Mouse (Mus musculus) heart, adult 2 months (tissue): ENCODE results near the gene Kmt2c. TPM values are rescaled to one million over a fixed set of nuclear protein-coding genes. Genes with fewer than 3 reads are reported as not detected.

Experiments
- DNase-seq, 2 experiments: peaks; one replicate each; pipeline ENCODE4 v3.0.0; 2021
- H3K27ac ChIP-seq: fragments of 200-600 bp; 2 replicates; pipeline ENCODE4 v1.8.1; 2022
- H3K27me3 ChIP-seq: fragments of 200-500 bp; 2 replicates; pipeline ENCODE4 v1.6.1; 2012; ENCODE audit warnings: mild to moderate bottlenecking, low read length, inconsistent platforms, mixed read lengths; ENCODE audit not compliant: control insufficient read depth, insufficient read depth
- H3K36me3 ChIP-seq: fragments of 200-500 bp; 2 replicates; pipeline ENCODE4 v1.6.1; 2012; ENCODE audit warnings: low read length, inconsistent platforms; ENCODE audit not compliant: control insufficient read depth, insufficient read depth
- H3K4me1 ChIP-seq: fragments of 200-500 bp; 2 replicates; pipeline ENCODE4 v1.6.1; 2011; ENCODE audit warnings: low read length; ENCODE audit not compliant: control insufficient read depth, insufficient read depth
- H3K4me3 ChIP-seq: fragments of 200-600 bp; 2 replicates; pipeline ENCODE4 v1.8.1; 2022
- H3K79me2 ChIP-seq: fragments of 200-500 bp; replicated peaks from 2 replicates; pipeline ENCODE4 v1.6.1; 2012; ENCODE audit warnings: mild to moderate bottlenecking, inconsistent platforms, low read length, moderate library complexity, mixed read lengths; ENCODE audit not compliant: control insufficient read depth, insufficient read depth
- H3K9ac ChIP-seq: fragments of 200-500 bp; 2 replicates; pipeline ENCODE4 v1.6.1; 2012; ENCODE audit warnings: low read depth, mild to moderate bottlenecking, control low read depth, inconsistent platforms, low read length, mixed read lengths
- CTCF ChIP-seq: fragments of 200-600 bp; IDR thresholded peaks from 2 replicates; pipeline ENCODE4 v1.8.1; 2022; ENCODE audit warnings: antibody characterized with exemption, mild to moderate bottlenecking, moderate library complexity
- EP300 ChIP-seq: fragments of 200-500 bp; IDR thresholded peaks from 2 replicates; pipeline ENCODE4 v1.6.1; 2011; ENCODE audit warnings: low read depth, low read length, control low read depth; ENCODE audit not compliant: insufficient read depth
- POLR2A ChIP-seq: fragments of 200-500 bp; IDR thresholded peaks from 2 replicates; pipeline ENCODE4 v1.6.1; 2011; ENCODE audit warnings: mild to moderate bottlenecking, low read depth, low read length, control low read depth; ENCODE audit not compliant: insufficient read depth
- WGBS: fragments of 180-500 bp; shearing (Covaris S2); methylation state at CpG from one replicate; pipeline ENCODE4 v1.1.7; 2018; 5-methylcytosine and 5-hydroxymethylcytosine counted together
- intact Hi-C: fragments of 180-260 bp; cut with DNase I; formaldehyde crosslinking; loops from one replicate; pipeline ENCODE4 v1.15.1; 2025
- polyA plus RNA-seq: library from polyadenylated mRNA; depleted of rRNA; stranded (reverse); fragments of >200 nt; gene quantifications from 2 replicates; pipeline ENCODE4 v1.2.3, GENCODE M21; 2012
- total RNA-seq, 2 experiments: library from RNA; stranded (reverse); gene quantifications; 2 replicates each; pipeline ENCODE4 v1.2.3; 2021

The Kmt2c gene
- total and polyA plus RNA-seq, 3 experiments, result 11.6 to 44.0 (median 43.0) TPM

DNA sequence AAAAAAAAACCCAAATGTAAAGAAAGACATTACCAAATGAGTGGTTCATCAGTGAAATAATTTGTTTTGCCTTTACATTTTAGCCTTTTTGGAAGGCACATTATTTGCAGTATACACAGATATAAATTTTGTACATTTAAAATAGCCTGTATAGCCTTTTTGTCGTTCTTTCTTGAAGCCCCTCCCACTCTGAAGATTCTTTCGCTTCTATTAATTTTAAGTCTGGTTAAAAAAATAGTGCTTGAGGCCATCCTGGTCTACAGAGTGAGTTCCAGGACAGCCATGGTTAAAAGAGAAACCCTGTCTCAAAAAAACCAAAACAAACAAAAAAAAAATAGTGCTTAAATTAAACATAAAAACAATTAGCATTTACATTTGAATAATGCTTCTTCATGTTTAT lies 32.0 kb upstream of the Kmt2c start:
- Histone ChIP-seq H3K4me1 (peaks cover 9% of the 10 kb centered on the region), H3K27ac (peak overlapping the region; percentile 99), H3K79me2 (no peaks in the 10 kb centered on the region), H3K9ac (no peak overlapping the region), H3K4me3 (peak overlapping the region; percentile 67), H3K27me3 (no peaks in the 10 kb centered on the region), H3K36me3 (no peaks in the 10 kb centered on the region)
- intact Hi-C loops, result no loop called here
- DNase-seq, result no peak
- 11% methylated on average over 2 of the region's 2 CpGs for WGBS
- no peak for TF ChIP-seq EP300

DNA sequence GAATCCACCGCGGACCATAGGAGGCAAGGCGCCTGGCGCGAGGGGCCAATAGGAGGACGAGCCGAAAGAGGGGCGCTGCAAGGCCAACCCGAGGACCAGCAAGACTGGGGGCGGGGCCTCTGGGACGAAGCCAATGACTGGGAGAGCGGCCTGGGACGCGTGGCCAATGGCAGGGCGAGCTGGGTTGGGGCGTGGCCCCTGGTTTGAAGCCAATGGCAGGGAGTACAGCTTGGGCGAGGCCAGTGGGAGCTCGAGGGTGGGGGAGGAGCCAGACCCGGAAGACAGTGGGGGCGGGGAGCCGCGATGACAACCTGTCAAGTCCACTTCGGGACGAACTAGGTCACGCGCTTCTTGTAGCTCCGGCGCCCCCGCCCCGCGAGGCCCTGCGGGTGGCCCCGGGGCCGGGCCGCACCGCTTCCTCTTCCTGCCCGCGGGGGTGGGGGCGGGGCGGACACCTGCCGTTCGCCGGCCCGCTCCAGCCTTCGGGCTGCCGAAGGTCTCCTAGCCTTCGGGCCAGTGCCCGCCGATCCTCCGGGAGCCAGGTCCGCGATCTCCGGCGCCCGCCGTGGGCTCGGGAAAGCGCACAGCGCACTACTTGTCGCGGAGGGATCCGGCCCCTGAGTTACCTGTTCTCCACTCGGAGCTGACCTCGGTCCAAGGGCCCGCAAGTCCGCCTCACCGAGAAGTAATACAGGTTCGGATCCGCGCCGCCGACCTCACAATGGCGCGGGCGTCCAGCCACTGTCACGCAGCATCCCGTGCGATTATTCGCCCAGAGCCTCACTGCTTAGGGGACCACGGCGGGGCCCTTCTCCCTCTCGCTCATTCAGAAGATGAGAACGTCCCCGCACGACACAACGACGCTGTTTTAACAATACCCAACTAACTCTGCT lies 31.2 kb upstream of the Kmt2c start:
- peak; percentile 100 for DNase-seq
- no peaks in the 10 kb centered on the region for H3K27me3 ChIP-seq
- intact Hi-C loops, result loop anchor here (1.0 to 5.0 kb wide), 2 partner anchors 30 to 178 kb away; partner anchors contain the start of gene Xrcc2
- no peaks in the 10 kb centered on the region for H3K79me2 ChIP-seq
- peak overlapping the region; percentile 86 for H3K9ac ChIP-seq
- H3K36me3 ChIP-seq, result no peaks in the 10 kb centered on the region
- H3K4me1 ChIP-seq, result peaks cover 9% of the 10 kb centered on the region
- WGBS, result under 1% methylated on average over 87 of the region's 87 CpGs
- peak overlapping the region; percentile 99 for H3K27ac ChIP-seq
- peak overlapping the region; percentile 67 for H3K4me3 ChIP-seq
- TF ChIP-seq POLR2A, result peak; percentile 87
- TF ChIP-seq CTCF, result peak; percentile 31
- TF ChIP-seq EP300, result peak; percentile 83

DNA sequence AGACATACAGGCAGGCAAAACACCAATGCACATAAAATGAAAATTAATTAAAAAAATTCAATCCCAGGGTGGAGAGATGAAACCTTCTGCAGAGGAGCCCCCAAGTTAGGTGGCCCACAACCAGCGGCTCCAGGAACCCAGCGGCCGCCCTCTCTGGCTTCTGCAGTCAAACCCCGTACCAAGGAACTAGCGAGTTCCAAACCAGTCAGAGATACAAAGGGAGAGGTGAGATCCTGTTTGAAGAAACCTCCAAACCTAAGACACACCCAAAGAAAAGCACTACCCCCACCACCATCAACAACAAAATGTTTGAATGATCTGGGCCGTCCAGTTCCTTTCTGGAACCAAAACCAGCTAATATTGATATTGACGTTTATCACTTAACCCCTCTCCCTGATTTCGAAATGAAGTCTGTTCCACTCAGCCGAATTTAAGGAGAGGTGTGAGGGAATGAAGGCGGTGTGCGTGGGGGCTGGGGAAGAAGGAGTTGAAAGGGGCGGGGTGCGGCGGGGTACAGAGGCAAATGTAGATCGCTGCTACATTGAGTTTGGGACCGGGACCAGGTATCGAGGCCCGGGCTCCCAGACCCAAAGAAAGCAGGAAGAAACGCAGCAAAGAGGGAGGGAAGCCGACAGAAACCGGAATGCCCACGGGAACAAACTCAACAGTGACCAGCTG lies 30.4 kb upstream of the Kmt2c start:
- H3K9ac ChIP-seq, result peak overlapping the region; percentile 48
- H3K36me3 ChIP-seq, result no peaks in the 10 kb centered on the region
- TF ChIP-seq EP300, result no peak
- TF ChIP-seq POLR2A, result no peak; the same call in none of the 2 replicates
- no peak for TF ChIP-seq CTCF
- no peaks in the 10 kb centered on the region for H3K27me3 ChIP-seq
- intact Hi-C loops, result loop anchor here (1.0 to 5.0 kb wide), 2 partner anchors 30 to 178 kb away; partner anchors contain the start of gene Xrcc2
- H3K4me3 ChIP-seq, result peak overlapping the region; percentile 57
- no peaks in the 10 kb centered on the region for H3K79me2 ChIP-seq
- DNase-seq, result peak in 1 of 2 experiments; percentile 8
- H3K4me1 ChIP-seq, result peaks cover 9% of the 10 kb centered on the region
- 10% methylated on average over 22 of the region's 22 CpGs for WGBS
- H3K27ac ChIP-seq, result peak overlapping the region; percentile 90

DNA sequence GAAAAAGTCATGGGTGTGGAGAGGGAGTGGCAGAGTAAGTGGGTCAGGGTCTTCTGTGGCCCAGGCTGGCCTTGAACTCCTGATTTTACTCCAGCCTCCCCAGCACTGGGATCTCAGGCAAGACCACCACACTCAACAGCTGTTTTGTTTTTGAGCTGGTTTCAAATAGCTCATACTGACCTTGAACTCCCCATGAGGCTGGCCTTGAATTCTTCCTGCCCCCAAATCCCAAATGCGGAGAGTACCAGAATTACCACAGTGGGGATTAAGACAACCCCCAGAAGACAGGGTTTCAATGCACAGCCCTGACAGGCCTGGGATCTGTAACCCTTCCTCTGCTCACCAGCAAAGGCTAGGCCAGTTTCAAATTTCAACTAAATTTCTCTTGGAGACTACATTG lies 29.4 kb upstream of the Kmt2c start:
- no peak overlapping the region for H3K4me3 ChIP-seq
- intact Hi-C loops, result loop anchor here (5.0 kb wide), 1 partner anchor 179 kb away; the partner anchor contains the start of gene Xrcc2
- no peak overlapping the region; the same call in 1 of the 2 replicates for H3K27ac ChIP-seq
- no peak overlapping the region for H3K9ac ChIP-seq
- WGBS, result 82% methylated on average over 1 of the region's 1 CpGs
- no peaks in the 10 kb centered on the region for H3K36me3 ChIP-seq
- H3K4me1 ChIP-seq, result peaks cover 9% of the 10 kb centered on the region
- H3K79me2 ChIP-seq, result no peaks in the 10 kb centered on the region
- no peaks in the 10 kb centered on the region for H3K27me3 ChIP-seq
- no peak for TF ChIP-seq POLR2A
- no peak for TF ChIP-seq CTCF
- no peak for TF ChIP-seq EP300
- no peak for DNase-seq

DNA sequence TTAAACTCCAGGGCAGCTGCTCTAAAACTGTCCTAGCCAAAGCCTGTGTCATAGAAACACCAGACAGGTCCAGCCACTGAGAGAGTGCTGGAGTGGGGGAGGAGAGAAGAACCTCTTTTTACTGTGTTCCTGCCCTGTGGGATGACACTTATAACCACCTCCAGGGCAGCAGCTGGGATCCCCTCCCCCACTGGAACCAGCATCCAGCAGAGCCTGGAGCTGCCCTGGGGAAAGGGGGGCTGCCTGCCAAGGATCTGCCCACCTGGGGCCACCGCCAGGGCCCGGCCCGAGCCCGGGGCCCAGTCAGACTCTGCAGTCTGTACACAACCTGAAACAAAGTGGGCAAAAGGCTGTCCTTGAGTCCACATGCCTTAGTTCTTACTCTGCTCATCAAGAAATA lies 28.3 kb upstream of the Kmt2c start:
- WGBS, result 33% methylated on average over 4 of the region's 4 CpGs
- H3K27ac ChIP-seq, result peak overlapping the region; percentile 36
- peak; percentile 52 to 53 for DNase-seq
- H3K27me3 ChIP-seq, result no peaks in the 10 kb centered on the region
- H3K4me1 ChIP-seq, result peaks cover 9% of the 10 kb centered on the region
- intact Hi-C loops, result loop anchor here (1.0 to 5.0 kb wide), 2 partner anchors 89 to 180 kb away; partner anchors contain the start of gene Xrcc2
- H3K79me2 ChIP-seq, result no peaks in the 10 kb centered on the region
- H3K9ac ChIP-seq, result no peak overlapping the region
- TF ChIP-seq CTCF, result no peak
- no peak for TF ChIP-seq POLR2A
- no peak for TF ChIP-seq EP300
- H3K36me3 ChIP-seq, result no peaks in the 10 kb centered on the region
- no peak overlapping the region for H3K4me3 ChIP-seq
